Mouse (Mus musculus): ENCODE measurements around the gene Rhox3a2. TPM values are rescaled to one million over a fixed set of nuclear protein-coding genes. Genes with fewer than 3 reads are reported as not detected.
"Not testable (repeated sequence)": the region's sequence is repeated elsewhere in the genome, so short reads cannot be mapped to it uniquely, and the experiment has no call there.

Rhox3a2 gene
- not detected in 2 replicates for polyA plus RNA-seq (2016; fragmentation: Nextera tagmentation; extraction: Ambion mirVana)

DNA sequence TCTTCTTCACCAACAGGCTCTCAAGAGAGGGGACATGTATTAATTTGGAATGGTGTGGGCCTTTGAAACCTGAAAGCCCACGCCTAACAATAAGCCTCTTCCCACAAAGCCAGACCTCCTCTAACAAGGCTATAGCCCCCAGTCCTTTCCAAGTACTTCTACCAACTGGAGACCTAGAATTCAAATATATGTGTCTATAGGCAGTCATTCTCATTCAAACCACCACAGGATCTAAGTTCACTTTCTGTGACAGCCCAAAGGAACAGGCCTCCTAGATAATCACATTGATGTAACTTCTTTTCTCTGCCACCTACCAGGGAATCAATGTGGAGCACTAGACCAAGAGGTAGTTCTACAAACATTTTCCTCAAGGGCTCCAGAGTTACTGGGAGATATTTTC is at the start of gene Rhox3a2:
Rhox3a2 (plus strand) TSS at position 301 of the 400 bp plus-strand sequence.
- not testable (repeated sequence) for H3K27me3 ChIP-seq (replicated peaks); H3K9ac ChIP-seq; H3K4me3 ChIP-seq; ATAC-seq (ENCODE audit: low FRiP score, low read depth); H3K9me3 ChIP-seq; H3K4me2 ChIP-seq (replicated peaks); H3K36me3 ChIP-seq; H3K27ac ChIP-seq; H3K4me1 ChIP-seq
- WGBS = no CpG with 5 or more reads among the region's 1 CpGs

DNA sequence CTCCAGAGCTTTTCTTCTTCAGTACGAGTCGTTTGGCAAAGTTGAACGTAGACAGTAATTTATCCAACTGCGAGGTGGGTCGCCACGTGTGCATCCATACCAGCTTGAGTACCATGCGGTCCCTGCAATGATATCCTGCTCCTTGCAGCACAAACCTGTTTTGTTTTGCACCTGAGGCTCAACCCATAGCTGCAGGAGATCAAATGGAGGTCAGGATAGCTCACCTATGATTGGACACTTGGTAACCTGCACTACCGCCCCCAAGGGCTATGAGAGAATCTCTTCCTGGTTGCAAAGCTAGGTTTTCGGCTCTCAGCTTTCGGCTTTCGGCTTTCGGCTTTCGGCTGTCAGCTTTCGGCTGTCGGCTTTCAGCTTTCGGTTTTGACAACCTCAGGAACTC is 10.7 kb downstream of the Rhox3a2 start, which contains the start of gene Rhox4a2:
Rhox4a2 (plus strand) TSS at position 301 of the 400 bp plus-strand sequence.
- H3K4me1 ChIP-seq; H3K4me2 ChIP-seq (replicated peaks); ATAC-seq (ENCODE audit: low FRiP score, low read depth); H3K27ac ChIP-seq; H3K9me3 ChIP-seq; H3K27me3 ChIP-seq (replicated peaks); H3K36me3 ChIP-seq; H3K4me3 ChIP-seq; H3K9ac ChIP-seq: not testable (repeated sequence)
- WGBS = 91% methylated on average over 9 of the region's 16 CpGs

DNA sequence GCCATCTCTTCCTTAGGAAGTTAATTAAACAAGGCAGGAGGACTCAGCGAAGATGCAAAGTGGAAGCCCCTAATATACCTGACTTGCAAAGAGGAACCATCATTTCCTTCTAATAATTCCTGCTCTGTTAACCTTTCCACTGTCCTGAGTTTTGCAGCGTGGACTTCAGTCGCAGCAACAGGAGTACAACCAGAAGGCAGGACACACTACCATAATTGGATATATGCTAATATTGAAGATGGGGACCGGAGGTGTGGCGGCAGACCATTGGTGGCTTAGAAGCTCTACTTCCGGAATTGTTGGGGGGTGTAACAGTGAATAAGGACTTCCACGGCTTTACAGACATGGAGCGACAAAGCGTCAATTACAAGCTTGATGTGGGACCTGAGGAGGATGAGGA is 31.9 kb downstream of the Rhox3a2 start, which contains the start of gene Rhox2b:
Rhox2b (plus strand) TSS at position 301 of the 400 bp plus-strand sequence.
- H3K4me1 ChIP-seq; H3K4me3 ChIP-seq; H3K27ac ChIP-seq; H3K27me3 ChIP-seq (replicated peaks); H3K4me2 ChIP-seq (replicated peaks); H3K36me3 ChIP-seq; ATAC-seq (ENCODE audit: low FRiP score, low read depth); H3K9ac ChIP-seq; H3K9me3 ChIP-seq: not testable (repeated sequence)
- no CpG with 5 or more reads among the region's 9 CpGs for WGBS

DNA sequence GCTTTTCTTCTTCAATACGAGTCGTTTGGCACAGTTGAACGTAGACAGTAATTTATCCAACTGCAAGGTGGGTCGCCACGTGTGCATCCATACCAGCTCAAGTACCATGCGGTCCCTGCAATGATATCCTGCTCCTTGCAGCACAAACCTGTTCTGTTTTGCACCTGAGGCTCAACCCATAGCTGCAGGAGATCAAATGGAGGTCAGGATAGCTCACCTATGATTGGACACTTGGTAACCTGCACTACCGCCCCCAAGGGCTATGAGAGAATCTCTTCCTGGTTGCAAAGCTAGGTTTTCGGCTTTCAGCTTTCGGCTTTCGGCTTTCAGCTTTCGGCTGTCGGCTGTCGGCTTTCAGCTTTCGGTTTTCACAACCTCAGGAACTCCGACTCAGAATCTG is 52.4 kb downstream of the Rhox3a2 start, which contains the start of gene Rhox4b:
Rhox4b (plus strand) TSS at position 301 of the 400 bp plus-strand sequence.
- not testable (repeated sequence) for H3K4me3 ChIP-seq; H3K27me3 ChIP-seq (replicated peaks); H3K4me2 ChIP-seq (replicated peaks); H3K9me3 ChIP-seq; H3K27ac ChIP-seq; H3K36me3 ChIP-seq; H3K9ac ChIP-seq; ATAC-seq (ENCODE audit: low FRiP score, low read depth); H3K4me1 ChIP-seq
- WGBS = 88% methylated on average over 15 of the region's 15 CpGs

Other genes starting within 250 kb of the Rhox3a2 start
- 0.14 and 0.24 TPM in 2 replicates for gene Akap14, start 211.2 kb upstream of the Rhox3a2 start, polyA plus RNA-seq (2016; fragmentation: Nextera tagmentation; extraction: Ambion mirVana)
- 456 and 492 TPM in 2 replicates for gene Ndufa1, start 188.9 kb upstream of the Rhox3a2 start, polyA plus RNA-seq (2016; fragmentation: Nextera tagmentation; extraction: Ambion mirVana)
- 14.4 and 14.8 TPM in 2 replicates for gene Rnf113a1, start 188.8 kb upstream of the Rhox3a2 start, polyA plus RNA-seq (2016; fragmentation: Nextera tagmentation; extraction: Ambion mirVana)
- not detected in 2 replicates for gene Gm9, start 169.0 kb upstream of the Rhox3a2 start, polyA plus RNA-seq (2016; fragmentation: Nextera tagmentation; extraction: Ambion mirVana)
- gene Rhox1, start 157.8 kb upstream of the Rhox3a2 start, polyA plus RNA-seq (2016; fragmentation: Nextera tagmentation; extraction: Ambion mirVana) = not detected in 2 replicates
- gene Rhox2a, start 135.1 kb upstream of the Rhox3a2 start, polyA plus RNA-seq (2016; fragmentation: Nextera tagmentation; extraction: Ambion mirVana) = not detected in 2 replicates
- gene Rhox3a, start 130.1 kb upstream of the Rhox3a2 start, polyA plus RNA-seq (2016; fragmentation: Nextera tagmentation; extraction: Ambion mirVana) = not detected in 2 replicates
- not detected in 2 replicates for gene Rhox4a, start 114.7 kb upstream of the Rhox3a2 start, polyA plus RNA-seq (2016; fragmentation: Nextera tagmentation; extraction: Ambion mirVana)
- not detected in 2 replicates for gene Rhox4a2, start 10.8 kb downstream of the Rhox3a2 start, polyA plus RNA-seq (2016; fragmentation: Nextera tagmentation; extraction: Ambion mirVana)
- not detected in 2 replicates for gene Rhox2b, start 32.0 kb downstream of the Rhox3a2 start, polyA plus RNA-seq (2016; fragmentation: Nextera tagmentation; extraction: Ambion mirVana)
- not detected in 2 replicates for gene Rhox4b, start 52.5 kb downstream of the Rhox3a2 start, polyA plus RNA-seq (2016; fragmentation: Nextera tagmentation; extraction: Ambion mirVana)
- gene Rhox2c, start 73.7 kb downstream of the Rhox3a2 start, polyA plus RNA-seq (2016; fragmentation: Nextera tagmentation; extraction: Ambion mirVana) = not detected in 2 replicates
- gene Rhox3c, start 78.6 kb downstream of the Rhox3a2 start, polyA plus RNA-seq (2016; fragmentation: Nextera tagmentation; extraction: Ambion mirVana) = not detected in 2 replicates
- not detected in 2 replicates for gene Rhox4c, start 100.3 kb downstream of the Rhox3a2 start, polyA plus RNA-seq (2016; fragmentation: Nextera tagmentation; extraction: Ambion mirVana)
- not detected in 2 replicates for gene Rhox2d, start 113.4 kb downstream of the Rhox3a2 start, polyA plus RNA-seq (2016; fragmentation: Nextera tagmentation; extraction: Ambion mirVana)
- not detected in 2 replicates for gene Rhox4d, start 134.3 kb downstream of the Rhox3a2 start, polyA plus RNA-seq (2016; fragmentation: Nextera tagmentation; extraction: Ambion mirVana)
- gene Rhox2e, start 150.4 kb downstream of the Rhox3a2 start, polyA plus RNA-seq (2016; fragmentation: Nextera tagmentation; extraction: Ambion mirVana) = not detected in 2 replicates
- not detected in 2 replicates for gene Rhox3e, start 162.0 kb downstream of the Rhox3a2 start, polyA plus RNA-seq (2016; fragmentation: Nextera tagmentation; extraction: Ambion mirVana)
- not detected in 2 replicates for gene Rhox4e, start 177.4 kb downstream of the Rhox3a2 start, polyA plus RNA-seq (2016; fragmentation: Nextera tagmentation; extraction: Ambion mirVana)
- gene Rhox2f, start 191.4 kb downstream of the Rhox3a2 start, polyA plus RNA-seq (2016; fragmentation: Nextera tagmentation; extraction: Ambion mirVana) = not detected in 2 replicates
- gene Rhox3f, start 201.0 kb downstream of the Rhox3a2 start, polyA plus RNA-seq (2016; fragmentation: Nextera tagmentation; extraction: Ambion mirVana) = not detected in 2 replicates
- not detected in 2 replicates for gene Rhox4f, start 227.7 kb downstream of the Rhox3a2 start, polyA plus RNA-seq (2016; fragmentation: Nextera tagmentation; extraction: Ambion mirVana)
- not detected in 2 replicates for gene Rhox3g, start 248.6 kb downstream of the Rhox3a2 start, polyA plus RNA-seq (2016; fragmentation: Nextera tagmentation; extraction: Ambion mirVana)

All from neural tube, embryonic 12.5 days (tissue).